Mouse (Mus musculus): ENCODE results near the gene Tmem95. TPM values are rescaled to one million over a fixed set of nuclear protein-coding genes. Genes with fewer than 3 reads are reported as not detected.

Gene Tmem95
- polyA plus RNA-seq (2015; fragmentation: Nextera tagmentation; extraction: Ambion mirVana): not detected in 2 replicates

DNA sequence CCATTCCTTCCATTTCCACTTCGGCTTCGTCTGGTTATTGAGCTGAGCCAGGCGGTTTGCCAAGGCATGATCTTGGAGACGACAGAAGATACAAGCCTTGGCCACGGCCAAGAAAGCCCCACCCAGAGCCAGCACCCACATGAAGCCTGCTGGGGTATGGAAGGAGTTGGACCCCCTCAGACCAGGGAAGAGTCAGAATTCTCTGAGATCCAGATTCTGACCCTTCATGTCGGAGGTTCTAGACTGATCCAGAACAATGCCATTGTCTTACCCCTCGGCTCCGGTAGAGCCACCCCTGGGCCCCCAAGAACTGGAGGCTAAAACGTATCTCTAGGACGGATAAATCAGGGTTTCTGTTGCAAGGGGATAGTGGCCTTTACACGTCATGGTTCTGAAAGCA lies at the start of gene Tmem95:
TSS of gene Tmem95 (minus strand) at position 141 of the 400 bp plus-strand sequence.
- peaks cover 6% of the 10 kb centered on the region for H3K4me1 ChIP-seq (ENCODE audit: control insufficient read depth, insufficient read depth, low read depth, low read length)
- 0 out of 2 replicates have a peak within 1 kb of the TSS, but pooled peaks have one; percentile 7 for H3K4me3 ChIP-seq (ENCODE audit: low read length)

GRCm38 (mm10) chr11:69927501-69927900 lies 49.7 kb upstream of the Tmem95 start:
- Histone ChIP-seq H3K27ac (ENCODE audit: low read depth, low read length) (no peak overlapping the region), H3K4me3 (ENCODE audit: low read length) (no peak overlapping the region), H3K9ac (ENCODE audit: low read depth, low read length) (no peak overlapping the region), H3K4me1 (ENCODE audit: control insufficient read depth, insufficient read depth, low read depth, low read length) (no peaks in the 10 kb centered on the region; the same call in none of the 2 replicates), H3K9me3 (ENCODE audit: control insufficient read depth, low read length) (no peaks in the 10 kb centered on the region), H3K27me3 (replicated peaks; ENCODE audit: control insufficient read depth, insufficient read depth, low read length) (no peaks in the 10 kb centered on the region; the same call in 1 of the 2 replicates), H3K4me2 (ENCODE audit: low read length) (no peak overlapping the region), H3K36me3 (ENCODE audit: control insufficient read depth, insufficient read depth, low read length) (no peaks in the 10 kb centered on the region)
- ATAC-seq: no peak
- 96% methylated on average over 2 of the region's 2 CpGs for WGBS

More for the DNA sequence above, at the start of gene Tmem95:
- Histone ChIP-seq H3K9ac (ENCODE audit: low read depth, low read length) (no peak within 1 kb of the TSS), H3K9me3 (ENCODE audit: control insufficient read depth, low read length) (no peaks in the 10 kb centered on the region), H3K4me2 (ENCODE audit: low read length) (peak within 1 kb of the TSS; percentile 36; the same call in 1 of the 2 replicates), H3K27me3 (replicated peaks; ENCODE audit: control insufficient read depth, insufficient read depth, low read length) (0 out of 2 replicates have a peak, but pooled peaks cover 6% of the 10 kb centered on the region), H3K27ac (ENCODE audit: low read depth, low read length) (no peak within 1 kb of the TSS), H3K36me3 (ENCODE audit: control insufficient read depth, insufficient read depth, low read length) (no peaks in the 10 kb centered on the region)
- WGBS: 85% methylated on average over 11 of the region's 11 CpGs
- ATAC-seq: no peak

DNA sequence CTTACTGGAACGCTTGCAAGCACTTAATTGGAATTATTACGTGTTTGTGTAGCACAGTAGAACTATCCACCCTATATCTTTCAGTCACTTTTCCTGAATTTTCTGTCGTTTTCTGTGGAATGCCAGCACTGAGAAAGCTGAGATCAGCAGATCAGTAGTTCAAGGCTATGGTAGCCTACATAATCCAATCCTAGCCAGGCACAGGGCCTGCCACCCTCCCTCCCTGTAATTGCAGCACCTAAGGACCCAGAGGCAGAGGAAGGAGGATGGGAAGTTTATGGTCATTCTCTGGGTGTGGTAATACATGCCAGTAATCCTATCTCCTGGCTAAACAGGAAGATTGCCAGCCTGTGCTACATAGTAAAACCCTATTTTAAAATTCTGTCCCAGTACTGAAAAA lies 45.0 kb upstream of the Tmem95 start:
- Histone ChIP-seq H3K9me3 (ENCODE audit: control insufficient read depth, low read length) (no peaks in the 10 kb centered on the region), H3K4me1 (ENCODE audit: control insufficient read depth, insufficient read depth, low read depth, low read length) (peaks cover 16% of the 10 kb centered on the region), H3K4me3 (ENCODE audit: low read length) (no peak overlapping the region), H3K27ac (ENCODE audit: low read depth, low read length) (no peak overlapping the region), H3K4me2 (ENCODE audit: low read length) (no peak overlapping the region), H3K9ac (ENCODE audit: low read depth, low read length) (no peak overlapping the region), H3K36me3 (ENCODE audit: control insufficient read depth, insufficient read depth, low read length) (peaks cover 8% of the 10 kb centered on the region), H3K27me3 (replicated peaks; ENCODE audit: control insufficient read depth, insufficient read depth, low read length) (no peaks in the 10 kb centered on the region)
- no peak for ATAC-seq
- WGBS: 69% methylated on average over 3 of the region's 3 CpGs

- H3K4me1 ChIP-seq (ENCODE audit: control insufficient read depth, insufficient read depth, low read depth, low read length): peaks cover 16% of the 10 kb centered on the region
- peak overlapping the region; percentile 88 for H3K4me3 ChIP-seq (ENCODE audit: low read length)
- H3K36me3 ChIP-seq (ENCODE audit: control insufficient read depth, insufficient read depth, low read length): peaks cover 15% of the 10 kb centered on the region
- peak overlapping the region; percentile 77 for H3K9ac ChIP-seq (ENCODE audit: low read depth, low read length)
- WGBS: 5% methylated on average over 12 of the region's 12 CpGs
- H3K27ac ChIP-seq (ENCODE audit: low read depth, low read length): peak overlapping the region; percentile 95
- H3K9me3 ChIP-seq (ENCODE audit: control insufficient read depth, low read length): no peaks in the 10 kb centered on the region
- H3K4me2 ChIP-seq (ENCODE audit: low read length): peak overlapping the region; percentile 76
- H3K27me3 ChIP-seq (replicated peaks; ENCODE audit: control insufficient read depth, insufficient read depth, low read length): no peaks in the 10 kb centered on the region
- no peak for ATAC-seq
These were observed 44.4 kb upstream of the Tmem95 start for GRCm38 (mm10) chr11:69922012-69922756.

- Histone ChIP-seq H3K9ac (ENCODE audit: low read depth, low read length) (peak within 1 kb of the TSS; percentile 92), H3K36me3 (ENCODE audit: control insufficient read depth, insufficient read depth, low read length) (peaks cover 19% of the 10 kb centered on the region), H3K9me3 (ENCODE audit: control insufficient read depth, low read length) (no peaks in the 10 kb centered on the region), H3K27me3 (replicated peaks; ENCODE audit: control insufficient read depth, insufficient read depth, low read length) (no peaks in the 10 kb centered on the region), H3K4me3 (ENCODE audit: low read length) (peak within 1 kb of the TSS; percentile 88), H3K4me1 (ENCODE audit: control insufficient read depth, insufficient read depth, low read depth, low read length) (peaks cover 16% of the 10 kb centered on the region), H3K4me2 (ENCODE audit: low read length) (peak within 1 kb of the TSS; percentile 83), H3K27ac (ENCODE audit: low read depth, low read length) (peak within 1 kb of the TSS; percentile 95)
- under 1% methylated on average over 76 of the region's 78 CpGs for WGBS
- peak; percentile 97 for ATAC-seq
These were observed 43.5 kb upstream of the Tmem95 start, which contains the start of gene Eif5a for GRCm38 (mm10) chr11:69921114-69922011. Gene Eif5a, minus strand, starts transcription at chr11:69921958.

GRCm38 (mm10) chr11:69920266-69921031 lies 42.6 kb upstream of the Tmem95 start:
- peak overlapping the region; percentile 92 for H3K9ac ChIP-seq (ENCODE audit: low read depth, low read length)
- peak overlapping the region; percentile 83 for H3K4me2 ChIP-seq (ENCODE audit: low read length)
- peak overlapping the region; percentile 95 for H3K27ac ChIP-seq (ENCODE audit: low read depth, low read length)
- H3K27me3 ChIP-seq (replicated peaks; ENCODE audit: control insufficient read depth, insufficient read depth, low read length): no peaks in the 10 kb centered on the region
- H3K36me3 ChIP-seq (ENCODE audit: control insufficient read depth, insufficient read depth, low read length): peaks cover 29% of the 10 kb centered on the region
- ATAC-seq: peak; percentile 28; the same call in 1 of the 2 replicates
- H3K4me1 ChIP-seq (ENCODE audit: control insufficient read depth, insufficient read depth, low read depth, low read length): peaks cover 22% of the 10 kb centered on the region
- H3K9me3 ChIP-seq (ENCODE audit: control insufficient read depth, low read length): no peaks in the 10 kb centered on the region
- WGBS: under 1% methylated on average over 58 of the region's 65 CpGs
- H3K4me3 ChIP-seq (ENCODE audit: low read length): peak overlapping the region; percentile 88

- WGBS: under 1% methylated on average over 17 of the region's 17 CpGs
- Histone ChIP-seq H3K4me2 (ENCODE audit: low read length) (peak overlapping the region; percentile 83), H3K4me1 (ENCODE audit: control insufficient read depth, insufficient read depth, low read depth, low read length) (peaks cover 29% of the 10 kb centered on the region), H3K36me3 (ENCODE audit: control insufficient read depth, insufficient read depth, low read length) (peaks cover 29% of the 10 kb centered on the region), H3K4me3 (ENCODE audit: low read length) (peak overlapping the region; percentile 88), H3K27me3 (replicated peaks; ENCODE audit: control insufficient read depth, insufficient read depth, low read length) (no peaks in the 10 kb centered on the region), H3K9me3 (ENCODE audit: control insufficient read depth, low read length) (no peaks in the 10 kb centered on the region), H3K27ac (ENCODE audit: low read depth, low read length) (peak overlapping the region; percentile 95), H3K9ac (ENCODE audit: low read depth, low read length) (peak overlapping the region; percentile 92)
- ATAC-seq: no peak
These were observed 41.9 kb upstream of the Tmem95 start for GRCm38 (mm10) chr11:69919661-69920265.

DNA sequence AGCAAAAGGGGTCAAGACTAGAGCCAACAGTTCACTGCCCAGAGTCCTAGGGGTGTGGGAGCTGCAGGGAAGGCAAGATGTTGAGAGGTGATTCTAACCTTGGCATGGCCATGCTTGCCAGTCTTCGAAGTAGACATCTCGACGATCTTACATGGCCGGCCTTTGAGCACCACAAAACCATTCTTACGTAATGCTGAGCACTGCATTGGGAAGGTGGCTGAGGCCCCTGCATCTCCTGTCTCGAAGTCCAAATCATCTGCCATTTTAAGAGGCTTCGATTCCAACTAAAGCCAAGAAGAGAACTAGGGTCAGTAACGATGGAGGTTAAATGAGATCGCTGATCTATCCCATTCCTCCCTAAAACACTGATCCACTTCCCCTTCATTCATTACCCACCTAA lies 41.2 kb upstream of the Tmem95 start:
- H3K4me1 ChIP-seq (ENCODE audit: control insufficient read depth, insufficient read depth, low read depth, low read length): peaks cover 34% of the 10 kb centered on the region
- H3K27ac ChIP-seq (ENCODE audit: low read depth, low read length): no peak overlapping the region
- H3K27me3 ChIP-seq (replicated peaks; ENCODE audit: control insufficient read depth, insufficient read depth, low read length): no peaks in the 10 kb centered on the region
- WGBS: 86% methylated on average over 9 of the region's 9 CpGs
- peaks cover 29% of the 10 kb centered on the region for H3K36me3 ChIP-seq (ENCODE audit: control insufficient read depth, insufficient read depth, low read length)
- H3K9ac ChIP-seq (ENCODE audit: low read depth, low read length): no peak overlapping the region
- H3K4me3 ChIP-seq (ENCODE audit: low read length): no peak overlapping the region; the same call in 1 of the 2 replicates
- H3K4me2 ChIP-seq (ENCODE audit: low read length): peak overlapping the region; percentile 83
- no peak for ATAC-seq
- no peaks in the 10 kb centered on the region for H3K9me3 ChIP-seq (ENCODE audit: control insufficient read depth, low read length)
